Mouse (Mus musculus): ENCODE data around the gene Cad. TPM values are rescaled to one million over a fixed set of nuclear protein-coding genes. Genes with fewer than 3 reads are reported as not detected.

Gene Cad
- polyA plus RNA-seq, 1 experiment from 2014 or later = 39.8 TPM

DNA sequence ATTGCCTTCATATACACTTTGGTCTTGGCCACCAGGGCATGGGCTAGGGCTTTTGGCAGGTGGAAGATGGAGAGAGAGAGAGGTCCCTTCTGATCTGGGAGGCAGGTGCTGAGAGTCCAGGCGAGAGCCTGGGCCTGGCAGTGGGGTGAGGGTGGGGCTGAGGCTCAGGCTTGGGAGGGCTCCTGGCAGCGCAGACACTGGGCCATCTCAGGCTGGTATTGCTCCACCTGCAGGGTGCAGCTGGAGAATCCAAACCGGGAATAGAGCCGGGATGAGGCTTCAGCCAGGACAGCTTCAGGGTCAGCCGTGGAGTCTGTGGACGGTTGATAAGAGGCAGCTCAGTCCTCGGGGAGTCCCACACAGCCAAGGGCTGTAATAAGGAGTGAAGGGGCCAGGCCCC lies 32.0 kb downstream of the Cad start:
- no peak for TF ChIP-seq CTCF (IDR thresholded peaks at IDR 0.05)
- in situ Hi-C loops (cut with MboI; ENCODE audit: low pct_unique_long_range_greater_than_20kb) = no loop called here
- ATAC-seq = no peak
- POLR2A ChIA-PET = no interaction called here
- peaks cover 1% of the 10 kb centered on the region for H3K27me3 ChIP-seq
- DNase-seq (ENCODE audit: low read depth, low spot score) = no peak
- CTCF ChIA-PET = no interaction called here

- ATAC-seq (no peak), DNase-seq (ENCODE audit: low read depth, low spot score) (no peak)
- POLR2A ChIA-PET = no interaction called here
- peaks cover 7% of the 10 kb centered on the region for H3K27me3 ChIP-seq
- CTCF ChIA-PET = no interaction called here
- TF ChIP-seq CTCF (IDR thresholded peaks at IDR 0.05) = no peak
- in situ Hi-C loops (cut with MboI; ENCODE audit: low pct_unique_long_range_greater_than_20kb) = no loop called here
These were observed 32.6 kb downstream of the Cad start for GRCm38 (mm10) chr5:31087131-31087530.

DNA sequence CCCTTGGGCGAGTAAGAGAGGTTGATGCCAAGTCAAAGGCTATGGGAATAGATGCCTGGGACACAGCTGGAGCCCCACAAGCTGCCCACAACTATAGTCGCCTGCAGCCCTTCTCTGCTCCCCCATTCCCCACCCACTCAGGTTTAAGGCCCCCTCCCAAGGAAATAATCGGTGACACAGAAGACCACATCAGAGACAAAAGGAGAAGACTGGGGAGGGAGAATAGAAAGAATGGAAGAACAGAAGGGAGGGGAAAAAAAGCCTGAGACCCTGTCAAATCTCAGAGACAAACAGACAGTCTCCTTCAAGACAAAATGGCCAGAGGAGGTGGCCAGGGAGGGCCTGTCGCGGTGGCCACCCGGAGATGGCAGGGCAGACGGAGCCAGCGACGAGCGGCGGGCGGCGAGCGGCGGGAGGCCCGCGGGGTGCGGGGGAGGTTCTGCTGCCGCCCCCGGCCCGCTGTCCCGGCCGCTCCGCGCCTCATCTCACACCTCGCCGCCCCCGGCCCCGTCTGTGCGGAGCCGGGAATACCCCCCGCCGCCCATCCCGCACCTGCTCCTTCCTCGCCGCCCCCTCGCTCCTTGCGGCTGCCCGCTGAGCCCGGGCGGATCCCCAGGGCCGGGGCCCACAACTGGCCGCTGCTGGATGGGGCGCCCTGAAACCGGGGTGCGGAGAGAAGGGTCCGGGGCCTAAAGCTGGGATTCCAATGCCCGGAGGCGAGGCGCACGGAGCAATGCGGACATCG lies 37.8 kb downstream of the Cad start:
- POLR2A ChIA-PET = no interaction called here
- in situ Hi-C loops (cut with MboI; ENCODE audit: low pct_unique_long_range_greater_than_20kb) = no loop called here
- CTCF ChIA-PET = no interaction called here

GRCm38 (mm10) chr5:31093151-31094041 lies 38.8 kb downstream of the Cad start:
- DNase-seq (ENCODE audit: low read depth, low spot score) = no peak
- peak; percentile 22 for ATAC-seq
- H3K27me3 ChIP-seq = peaks cover 34% of the 10 kb centered on the region
- in situ Hi-C loops (cut with MboI; ENCODE audit: low pct_unique_long_range_greater_than_20kb) = no loop called here
- CTCF ChIA-PET = no interaction called here
- POLR2A ChIA-PET = no interaction called here
- TF ChIP-seq CTCF (IDR thresholded peaks at IDR 0.05) = no peak

More for the DNA sequence above, 37.8 kb downstream of the Cad start:
- peaks cover 29% of the 10 kb centered on the region for H3K27me3 ChIP-seq
- TF ChIP-seq CTCF (IDR thresholded peaks at IDR 0.05) = no peak
- DNase-seq (ENCODE audit: low read depth, low spot score) (no peak), ATAC-seq (no peak)

GRCm38 (mm10) chr5:31094100-31094798 lies 39.7 kb downstream of the Cad start:
- no peak for ATAC-seq

DNA sequence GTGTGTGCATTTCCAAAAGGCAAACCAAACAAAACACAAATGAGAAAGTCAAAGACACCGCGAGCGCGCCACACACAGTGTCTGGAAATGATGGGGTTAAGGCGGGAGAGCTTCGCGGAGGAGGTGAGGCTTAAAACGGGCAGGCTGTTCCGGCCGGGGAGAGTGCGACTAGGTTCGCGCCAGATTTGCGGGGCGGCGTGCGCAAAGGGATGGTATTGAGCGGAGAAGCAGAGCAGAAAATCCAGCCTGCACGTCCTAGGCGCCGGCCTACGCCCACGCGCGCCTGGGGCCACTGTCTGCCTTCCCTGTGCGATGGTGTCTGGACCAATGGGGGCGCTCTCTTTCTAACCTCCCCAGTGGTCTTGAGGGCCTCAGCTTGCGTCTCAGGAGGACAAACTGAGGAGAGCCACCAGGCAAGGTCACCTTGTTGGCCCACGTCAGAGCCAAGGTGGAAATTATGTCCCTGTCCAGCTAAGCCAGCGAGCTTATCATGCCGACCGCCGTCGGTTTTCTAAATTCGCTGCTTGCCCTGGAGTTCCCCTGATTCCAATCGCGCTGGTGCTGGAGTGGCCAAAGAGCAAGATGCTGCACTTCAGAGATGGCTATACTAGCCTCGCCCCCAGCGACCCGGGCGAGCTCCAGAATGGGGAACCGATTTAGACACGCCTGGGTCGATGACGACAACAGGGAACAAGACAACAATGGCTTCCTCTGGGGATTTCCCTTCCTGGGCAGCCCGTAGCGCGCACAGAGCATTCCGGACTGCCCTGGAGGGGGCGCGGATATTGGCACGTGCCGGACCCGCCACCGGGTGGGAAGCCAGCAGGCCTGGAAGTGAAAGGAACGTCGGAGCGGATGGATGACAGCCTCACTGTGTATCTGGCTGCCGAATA lies 40.5 kb downstream of the Cad start:
- POLR2A ChIA-PET = no interaction called here
- ATAC-seq = no peak
- TF ChIP-seq CTCF (IDR thresholded peaks at IDR 0.05) = no peak
- no peak for DNase-seq (ENCODE audit: low read depth, low spot score)
- CTCF ChIA-PET = interaction anchor here (0.9 to 1.5 kb wide), 2 partner anchors 17 to 47 kb away, joined by 3 to 4 read pairs; partner anchors contain the start of gene Atraid
- in situ Hi-C loops (cut with MboI; ENCODE audit: low pct_unique_long_range_greater_than_20kb) = no loop called here
- H3K27me3 ChIP-seq = peaks cover 39% of the 10 kb centered on the region

More at GRCm38 (mm10) chr5:31094100-31094798, 39.7 kb downstream of the Cad start:
- peaks cover 39% of the 10 kb centered on the region for H3K27me3 ChIP-seq
- ChIA-PET POLR2A (no interaction called here), CTCF (interaction anchor here (1.5 kb wide), 1 partner anchor 18 kb away, joined by 4 read pairs; no protein-coding TSS in a partner anchor)
- no peak for TF ChIP-seq CTCF (IDR thresholded peaks at IDR 0.05)
- no peak for DNase-seq (ENCODE audit: low read depth, low spot score)
- in situ Hi-C loops (cut with MboI; ENCODE audit: low pct_unique_long_range_greater_than_20kb) = no loop called here

DNA sequence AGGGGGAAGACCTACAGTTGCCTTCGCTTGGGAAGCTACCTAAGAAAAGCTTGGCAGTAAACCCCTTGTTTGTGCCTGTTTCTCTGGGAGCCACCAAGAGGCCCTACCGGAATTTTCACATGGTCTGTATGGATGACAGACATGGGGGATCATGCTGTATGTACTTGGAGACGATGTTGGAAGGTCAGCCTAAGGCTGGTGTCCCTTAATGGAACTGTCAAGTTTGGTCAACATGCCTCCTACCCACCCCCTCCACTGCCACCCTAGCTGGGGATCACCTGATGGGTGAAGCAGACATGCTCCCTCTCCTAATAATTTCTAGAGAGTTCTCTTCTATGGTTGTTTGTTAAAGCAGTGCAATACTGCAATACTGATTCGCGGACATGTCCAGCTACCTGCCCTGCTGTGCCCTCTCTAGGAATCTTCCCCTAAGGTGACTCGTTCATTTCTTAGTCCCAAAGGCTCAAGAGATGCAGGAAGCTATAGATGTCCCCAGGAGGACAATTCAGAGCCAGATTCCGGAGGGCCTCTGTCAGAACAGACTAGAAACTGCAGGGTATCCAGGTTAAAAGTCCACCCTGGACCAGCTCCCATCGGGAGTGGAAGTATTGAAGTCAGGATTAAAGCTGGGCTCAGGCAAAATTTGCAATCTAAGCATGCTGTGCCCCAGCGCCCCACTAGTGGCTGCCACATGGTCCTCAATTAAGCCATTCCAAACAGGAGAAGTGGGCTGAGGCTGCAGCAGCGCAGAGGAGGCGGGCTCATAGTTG lies 41.3 kb downstream of the Cad start:
- ATAC-seq (no peak), DNase-seq (ENCODE audit: low read depth, low spot score) (no peak)
- ChIA-PET CTCF (interaction anchor here (0.9 to 1.5 kb wide), 2 partner anchors 16 to 48 kb away, joined by 3 to 4 read pairs; partner anchors contain the start of gene Atraid), POLR2A (no interaction called here)
- TF ChIP-seq CTCF (IDR thresholded peaks at IDR 0.05) = no peak
- H3K27me3 ChIP-seq = peaks cover 39% of the 10 kb centered on the region
- in situ Hi-C loops (cut with MboI; ENCODE audit: low pct_unique_long_range_greater_than_20kb) = no loop called here

GRCm38 (mm10) chr5:31105814-31106335 lies 51.3 kb downstream of the Cad start, which contains the start of gene Dnajc5g:
Dnajc5g (plus strand) TSS chr5:31106285.
- CTCF ChIA-PET = no interaction called here
- in situ Hi-C loops (cut with MboI; ENCODE audit: low pct_unique_long_range_greater_than_20kb) = no loop called here
- H3K27me3 ChIP-seq = peaks cover 21% of the 10 kb centered on the region
- ATAC-seq (no peak), DNase-seq (ENCODE audit: low read depth, low spot score) (no peak)
- POLR2A ChIA-PET = no interaction called here
- TF ChIP-seq CTCF (IDR thresholded peaks at IDR 0.05) = no peak

DNA sequence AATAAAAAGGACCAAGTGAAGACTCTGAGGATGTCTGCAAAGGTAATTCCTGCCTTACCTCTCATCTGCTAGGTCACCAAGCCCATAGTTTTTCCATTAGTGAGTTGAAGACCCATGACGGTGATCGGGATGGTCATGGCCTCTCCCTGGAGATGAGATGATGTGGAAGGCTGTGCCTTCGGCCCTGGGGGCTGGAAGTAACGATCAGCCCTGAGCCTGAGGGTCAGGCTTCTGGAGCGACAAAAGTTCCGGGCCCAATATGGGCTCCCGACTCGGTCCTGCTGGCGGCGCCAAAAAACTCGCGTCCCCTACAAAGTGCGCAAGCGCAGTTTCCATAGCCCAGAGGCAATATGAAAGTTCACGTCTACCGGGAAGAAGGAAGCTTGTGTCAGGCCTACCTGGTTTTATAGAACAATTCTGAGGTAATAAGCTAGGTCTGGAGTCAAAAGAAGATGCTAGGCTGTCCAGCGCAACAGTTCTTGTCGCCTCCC lies 53.5 kb downstream of the Cad start, which contains the start of gene Slc30a3:
TSS of gene Slc30a3 (minus strand) at position 238 of the 491 bp plus-strand sequence.
- CTCF ChIA-PET = no interaction called here
- peaks cover 21% of the 10 kb centered on the region for H3K27me3 ChIP-seq
- TF ChIP-seq CTCF (IDR thresholded peaks at IDR 0.05) = no peak
- DNase-seq (ENCODE audit: low read depth, low spot score) (no peak), ATAC-seq (no peak)
- POLR2A ChIA-PET = no interaction called here
- in situ Hi-C loops (cut with MboI; ENCODE audit: low pct_unique_long_range_greater_than_20kb) = no loop called here
